Mouse (Mus musculus): ENCODE results near the gene Ascc1. TPM values are rescaled to one million over a fixed set of nuclear protein-coding genes. Genes with fewer than 3 reads are reported as not detected.
"Not testable (repeated sequence)": the region's sequence is repeated elsewhere in the genome, so short reads cannot be mapped to it uniquely, and the experiment has no call there.

Ascc1 gene
- polyA plus RNA-seq, 1 experiment from 2014 or later: 47.8 TPM

DNA sequence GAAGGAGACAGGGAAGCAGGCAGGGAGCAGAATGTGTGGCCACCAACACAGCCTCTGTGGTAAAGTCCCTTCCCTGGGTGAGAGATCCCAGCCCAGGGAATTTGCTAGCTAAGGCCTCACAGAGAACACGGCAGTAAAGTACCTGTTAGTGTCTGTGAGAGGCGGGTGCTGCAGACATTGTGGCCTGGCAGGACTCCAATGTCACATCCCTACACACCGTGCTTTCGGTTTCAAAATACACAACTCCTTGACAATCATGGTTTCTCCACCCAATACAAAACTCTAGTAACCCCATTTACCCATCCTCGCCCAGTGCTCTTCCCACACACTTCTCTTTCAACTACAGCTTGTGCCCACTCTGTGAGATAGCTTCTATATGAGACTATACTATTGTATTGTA is 136.1 kb downstream of the Ascc1 start:
- H3K27me3 ChIP-seq: no peaks in the 10 kb centered on the region
- no peak overlapping the region for H3K9ac ChIP-seq
- no peaks in the 10 kb centered on the region for H3K9me3 ChIP-seq (replicated peaks)
- H3K4me3 ChIP-seq (replicated peaks): no peak overlapping the region
- 80% methylated on average over 5 of the region's 5 CpGs for WGBS
- no peaks in the 10 kb centered on the region for H3K36me3 ChIP-seq
- no peak overlapping the region for H3K27ac ChIP-seq (replicated peaks)
- no peak overlapping the region for H3K4me2 ChIP-seq (replicated peaks)
- no peak for ATAC-seq (ENCODE audit: insufficient number of reproducible peaks, low FRiP score, low TSS enrichment, low read depth)
- H3K4me1 ChIP-seq: peaks cover 7% of the 10 kb centered on the region

DNA sequence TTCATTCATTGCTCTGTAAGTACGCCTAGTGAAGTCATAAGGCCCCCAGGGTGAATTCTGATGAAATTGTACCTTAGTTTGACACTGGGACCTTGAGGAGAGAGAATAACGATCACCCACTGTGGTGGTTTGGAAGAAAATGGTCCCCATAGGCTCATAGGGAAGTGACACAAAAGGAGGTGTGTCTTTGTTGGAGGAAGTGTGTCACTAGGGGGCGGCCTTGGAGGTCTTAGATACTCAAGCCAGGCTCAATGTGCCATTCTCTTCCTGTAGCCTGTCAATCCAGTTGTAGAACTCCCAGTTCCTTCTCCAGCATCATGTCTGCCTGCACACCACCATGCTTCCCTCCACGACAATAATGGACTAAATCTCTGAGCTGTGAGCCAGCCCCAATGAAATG is 138.1 kb downstream of the Ascc1 start:
- H3K4me3 ChIP-seq (replicated peaks): no peak overlapping the region
- H3K9ac ChIP-seq: no peak overlapping the region
- ATAC-seq (ENCODE audit: insufficient number of reproducible peaks, low FRiP score, low TSS enrichment, low read depth): no peak
- no peak overlapping the region for H3K4me2 ChIP-seq (replicated peaks)
- no peak overlapping the region for H3K27ac ChIP-seq (replicated peaks)
- H3K9me3 ChIP-seq (replicated peaks): no peaks in the 10 kb centered on the region
- H3K4me1 ChIP-seq: no peaks in the 10 kb centered on the region
- no peaks in the 10 kb centered on the region for H3K36me3 ChIP-seq
- 87% methylated on average over 4 of the region's 4 CpGs for WGBS
- no peaks in the 10 kb centered on the region for H3K27me3 ChIP-seq

DNA sequence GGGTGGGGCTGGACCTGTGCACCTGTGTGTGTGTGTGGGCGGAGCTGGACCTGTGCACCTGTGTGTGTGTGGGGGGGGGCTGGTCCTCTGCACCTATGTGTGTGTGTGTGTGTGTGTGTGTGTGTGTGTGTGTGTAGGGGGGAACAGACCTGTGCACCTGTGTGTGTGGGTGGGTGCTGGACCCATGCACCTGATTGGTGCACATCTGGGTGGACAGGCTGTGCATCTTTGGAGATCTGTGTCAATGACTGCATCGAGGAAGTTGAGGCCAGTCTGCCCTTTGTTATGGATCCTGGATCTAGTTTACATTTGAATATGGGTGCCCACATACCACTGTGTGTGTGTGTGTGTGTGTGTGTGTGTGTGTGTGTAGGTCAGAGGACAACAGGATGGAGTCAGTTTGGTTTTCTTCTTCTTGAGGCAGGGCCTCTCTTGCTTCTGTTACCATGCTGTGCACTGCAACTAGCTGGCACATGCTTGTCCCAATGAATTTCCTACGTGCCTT is 139.1 kb downstream of the Ascc1 start:
- no peak overlapping the region for H3K4me2 ChIP-seq (replicated peaks)
- no peaks in the 10 kb centered on the region for H3K9me3 ChIP-seq (replicated peaks)
- WGBS: 84% methylated on average over 3 of the region's 3 CpGs
- no peak overlapping the region for H3K9ac ChIP-seq
- H3K27me3 ChIP-seq: no peaks in the 10 kb centered on the region
- H3K4me1 ChIP-seq: no peaks in the 10 kb centered on the region
- H3K4me3 ChIP-seq (replicated peaks): no peak overlapping the region
- no peak for ATAC-seq (ENCODE audit: insufficient number of reproducible peaks, low FRiP score, low TSS enrichment, low read depth)
- H3K36me3 ChIP-seq: no peaks in the 10 kb centered on the region
- no peak overlapping the region for H3K27ac ChIP-seq (replicated peaks)

DNA sequence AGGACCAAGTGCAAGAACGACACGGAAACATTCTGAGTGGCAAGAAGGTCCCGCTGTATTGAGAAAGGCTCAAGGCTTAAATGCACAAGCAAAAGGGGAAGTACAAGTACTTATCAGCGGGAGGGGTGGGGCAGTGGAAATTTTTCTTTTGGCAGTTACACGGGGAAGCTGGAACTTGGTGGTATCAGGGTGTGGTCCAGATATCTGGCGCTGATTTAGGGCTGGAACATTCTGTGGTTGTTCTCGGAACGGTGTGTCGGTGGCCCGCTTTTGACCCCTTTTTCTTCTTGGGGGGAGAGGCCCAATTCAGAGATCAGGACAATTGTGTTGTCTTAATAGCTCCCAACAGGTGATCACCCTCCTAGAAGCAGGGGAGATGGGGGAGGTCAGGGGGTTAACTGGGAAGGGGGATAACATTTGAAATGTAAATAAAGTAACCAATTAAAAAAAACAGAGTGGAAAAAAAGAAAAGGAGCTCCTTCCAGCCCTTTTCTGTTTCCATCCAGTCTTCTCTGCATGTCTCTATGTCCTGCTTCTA is 145.0 kb downstream of the Ascc1 start:
- not testable (repeated sequence) for H3K27ac ChIP-seq (replicated peaks); H3K9ac ChIP-seq; H3K4me2 ChIP-seq (replicated peaks); H3K4me3 ChIP-seq (replicated peaks); H3K9me3 ChIP-seq (replicated peaks); H3K36me3 ChIP-seq; ATAC-seq (ENCODE audit: insufficient number of reproducible peaks, low FRiP score, low TSS enrichment, low read depth); H3K4me1 ChIP-seq; H3K27me3 ChIP-seq
- WGBS: 62% methylated on average over 10 of the region's 10 CpGs

DNA sequence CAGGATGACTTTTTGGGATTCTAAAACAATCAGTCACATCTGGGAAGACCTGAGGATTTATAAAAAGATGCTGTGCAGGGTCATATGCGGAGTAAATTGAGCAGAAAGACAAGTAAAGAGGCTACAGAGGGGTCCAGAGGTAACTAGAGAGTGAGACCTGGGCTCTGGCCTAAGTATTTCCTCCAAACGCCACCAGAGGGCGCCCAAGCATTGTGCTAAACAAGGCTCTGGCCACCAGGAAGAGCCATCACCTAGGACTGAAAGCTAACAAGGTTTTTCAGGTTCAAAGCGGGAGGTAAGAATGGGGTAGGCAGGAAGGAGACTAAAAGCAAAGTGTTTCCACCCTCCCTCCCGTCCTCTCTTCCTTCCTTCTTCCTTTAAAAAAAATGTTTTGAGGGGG is 145.5 kb downstream of the Ascc1 start:
- H3K4me3 ChIP-seq (replicated peaks): no peak overlapping the region
- ATAC-seq (ENCODE audit: insufficient number of reproducible peaks, low FRiP score, low TSS enrichment, low read depth): no peak
- 5% methylated on average over 5 of the region's 5 CpGs for WGBS

More for the DNA sequence above, 145.5 kb downstream of the Ascc1 start:
- Histone ChIP-seq H3K4me2 (replicated peaks) (no peak overlapping the region), H3K36me3 (no peaks in the 10 kb centered on the region), H3K4me1 (peaks cover 3% of the 10 kb centered on the region), H3K27me3 (no peaks in the 10 kb centered on the region), H3K27ac (replicated peaks) (no peak overlapping the region), H3K9me3 (replicated peaks) (no peaks in the 10 kb centered on the region), H3K9ac (no peak overlapping the region)

Small RNAs within 50 kb of the gene (microRNA-seq; reads per million reads assigned to microRNA genes)
- gene Mir6906 (ENCODE audit: borderline number of aligned reads): not detected

Other genes starting within 250 kb of the Ascc1 start
- gene Dnajb12, start 123.2 kb upstream of the Ascc1 start, polyA plus RNA-seq (2015; fragmentation: Nextera tagmentation; extraction: Ambion mirVana): 24.1 and 24.8 TPM in 2 replicates
- 83.3 and 89.1 TPM in 2 replicates for gene Ddit4, start 51.0 kb upstream of the Ascc1 start, polyA plus RNA-seq (2015; fragmentation: Nextera tagmentation; extraction: Ambion mirVana)
- gene Anapc16, start 330 bp downstream of the Ascc1 start, polyA plus RNA-seq (2015; fragmentation: Nextera tagmentation; extraction: Ambion mirVana): 107 and 113 TPM in 2 replicates
- 11.9 and 12.2 TPM in 2 replicates for gene Spock2, start 103.4 kb downstream of the Ascc1 start, polyA plus RNA-seq (2015; fragmentation: Nextera tagmentation; extraction: Ambion mirVana)
- gene Chst3, start 216.5 kb downstream of the Ascc1 start, polyA plus RNA-seq (2015; fragmentation: Nextera tagmentation; extraction: Ambion mirVana): 2.8 TPM in 2 replicates